Mouse (Mus musculus) hindbrain, embryonic 16.5 days (tissue): ENCODE measurements around the gene Napsa. TPM values are rescaled to one million over a fixed set of nuclear protein-coding genes. Genes with fewer than 3 reads are reported as not detected.

Source experiments
- ATAC-seq: fragments of 200-750 bp; cut with Nextera tagmentation; 2 replicates; pipeline ENCODE4 v1.8.0; 2017; ENCODE audit warnings: moderate TSS enrichment, moderate library complexity
- H3K27ac ChIP-seq: fragments of 300-500 bp; sonication (generic); 2 replicates; pipeline ENCODE4 v1.5.1; 2014; ENCODE audit warnings: low read depth, mild to moderate bottlenecking, control low read depth, low read length, moderate library complexity
- H3K27me3 ChIP-seq: fragments of 300-500 bp; sonication (generic); replicated peaks from 2 replicates; pipeline ENCODE4 v1.6.1; 2014; ENCODE audit warnings: low read length; ENCODE audit not compliant: control insufficient read depth, insufficient read depth
- H3K36me3 ChIP-seq: fragments of 300-500 bp; sonication (generic); 2 replicates; pipeline ENCODE4 v1.6.1; 2014; ENCODE audit warnings: mild to moderate bottlenecking, low read length, moderate library complexity, mixed read lengths; ENCODE audit not compliant: control insufficient read depth, insufficient read depth
- H3K4me1 ChIP-seq: fragments of 300-500 bp; sonication (generic); 2 replicates; pipeline ENCODE4 v1.6.1; 2014; ENCODE audit warnings: low read depth, low read length; ENCODE audit not compliant: control insufficient read depth, insufficient read depth
- H3K4me2 ChIP-seq: fragments of 300-500 bp; sonication (generic); 2 replicates; pipeline ENCODE4 v1.6.1; 2014; ENCODE audit warnings: mild to moderate bottlenecking, low read length, control low read depth, moderate library complexity
- H3K4me3 ChIP-seq: fragments of 300-500 bp; sonication (generic); 2 replicates; pipeline ENCODE4 v1.5.1; 2014; ENCODE audit warnings: mild to moderate bottlenecking, low read length, control low read depth, moderate library complexity
- H3K9ac ChIP-seq: fragments of 300-500 bp; sonication (generic); 2 replicates; pipeline ENCODE4 v1.6.1; 2014; ENCODE audit warnings: low read depth, mild to moderate bottlenecking, control low read depth, low read length, moderate library complexity
- H3K9me3 ChIP-seq: fragments of 300-500 bp; sonication (generic); 2 replicates; pipeline ENCODE4 v1.6.1; 2014; ENCODE audit warnings: mild to moderate bottlenecking, low read length, moderate library complexity; ENCODE audit not compliant: control insufficient read depth
- WGBS: fragments of 180-500 bp; shearing (Covaris S2); extraction: QIAGEN DNeasy Blood & Tissue Kit; methylation state at CpG from one replicate; pipeline ENCODE4 v1.1.7; 2014; 5-methylcytosine and 5-hydroxymethylcytosine counted together
- polyA plus RNA-seq: library from polyadenylated mRNA; unstranded; fragments of >200 nt; fragmentation: Nextera tagmentation; extraction: Ambion mirVana; gene quantifications from 2 replicates; pipeline ENCODE4 v1.2.1, GENCODE M21; 2015

The Napsa gene
- polyA plus RNA-seq, result 1.1 and 1.6 TPM in 2 replicates

- Histone ChIP-seq H3K9ac (no peak within 1 kb of the TSS), H3K36me3 (no peaks in the 10 kb centered on the region), H3K27me3 (no peaks in the 10 kb centered on the region), H3K4me3 (no peak within 1 kb of the TSS), H3K4me2 (no peak within 1 kb of the TSS), H3K27ac (no peak within 1 kb of the TSS), H3K4me1 (no peaks in the 10 kb centered on the region), H3K9me3 (no peaks in the 10 kb centered on the region)
- no peak for ATAC-seq
- 37% methylated on average over 7 of the region's 7 CpGs for WGBS
These were observed at the start of gene Napsa for GRCm38 (mm10) chr7:44572213-44572701. Gene Napsa (plus strand): TSS chr7:44572380.

GRCm38 (mm10) chr7:44523056-44523455 lies 49.1 kb upstream of the Napsa start:
- Histone ChIP-seq H3K9me3 (no peaks in the 10 kb centered on the region), H3K4me2 (no peak overlapping the region), H3K9ac (no peak overlapping the region)

GRCm38 (mm10) chr7:44524502-44524901 lies 47.7 kb upstream of the Napsa start, which contains the start of gene Mybpc2:
Gene Mybpc2 (minus strand): TSS chr7:44524656.
- peak within 1 kb of the TSS; percentile 24; the same call in 1 of the 2 replicates for H3K9ac ChIP-seq
- H3K4me2 ChIP-seq, result peak within 1 kb of the TSS; percentile 30
- peaks cover 21% of the 10 kb centered on the region for H3K27me3 ChIP-seq
- no peaks in the 10 kb centered on the region for H3K9me3 ChIP-seq
- H3K27ac ChIP-seq, result no peak within 1 kb of the TSS
- 35% methylated on average over 12 of the region's 12 CpGs for WGBS
- ATAC-seq, result no peak
- peaks cover 10% of the 10 kb centered on the region; the same call in 1 of the 2 replicates for H3K4me1 ChIP-seq
- no peak within 1 kb of the TSS for H3K4me3 ChIP-seq
- H3K36me3 ChIP-seq, result no peaks in the 10 kb centered on the region

More at GRCm38 (mm10) chr7:44523056-44523455, 49.1 kb upstream of the Napsa start:
- peaks cover 17% of the 10 kb centered on the region for H3K27me3 ChIP-seq
- H3K27ac ChIP-seq, result no peak overlapping the region
- H3K4me3 ChIP-seq, result no peak overlapping the region
- no peaks in the 10 kb centered on the region for H3K36me3 ChIP-seq
- peaks cover 7% of the 10 kb centered on the region; the same call in 1 of the 2 replicates for H3K4me1 ChIP-seq
- no peak for ATAC-seq
- 87% methylated on average over 2 of the region's 2 CpGs for WGBS

- Histone ChIP-seq H3K27me3 (peaks cover 21% of the 10 kb centered on the region), H3K9ac (peak overlapping the region; percentile 24; the same call in 1 of the 2 replicates), H3K9me3 (no peaks in the 10 kb centered on the region), H3K27ac (no peak overlapping the region), H3K36me3 (no peaks in the 10 kb centered on the region), H3K4me2 (peak overlapping the region; percentile 30), H3K4me3 (no peak overlapping the region), H3K4me1 (peaks cover 10% of the 10 kb centered on the region; the same call in 1 of the 2 replicates)
- no peak for ATAC-seq
- WGBS, result 9% methylated on average over 22 of the region's 22 CpGs
These were observed 46.9 kb upstream of the Napsa start for GRCm38 (mm10) chr7:44525126-44525832.

GRCm38 (mm10) chr7:44526414-44527154 lies 45.6 kb upstream of the Napsa start:
- H3K27me3 ChIP-seq, result peaks cover 21% of the 10 kb centered on the region

GRCm38 (mm10) chr7:44527483-44528398 lies 44.4 kb upstream of the Napsa start:
- Histone ChIP-seq H3K9ac (peak overlapping the region; percentile 69), H3K4me2 (peak overlapping the region; percentile 85), H3K4me3 (peak overlapping the region; percentile 44), H3K36me3 (no peaks in the 10 kb centered on the region), H3K27me3 (peaks cover 14% of the 10 kb centered on the region), H3K27ac (peak overlapping the region; percentile 17; the same call in 1 of the 2 replicates), H3K9me3 (no peaks in the 10 kb centered on the region), H3K4me1 (peaks cover 7% of the 10 kb centered on the region; the same call in 1 of the 2 replicates)
- ATAC-seq, result peak; percentile 59; the same call in 1 of the 2 replicates
- WGBS, result 5% methylated on average over 40 of the region's 40 CpGs

More at GRCm38 (mm10) chr7:44526414-44527154, 45.6 kb upstream of the Napsa start:
- H3K4me3 ChIP-seq, result no peak overlapping the region
- ATAC-seq, result no peak
- no peaks in the 10 kb centered on the region for H3K9me3 ChIP-seq
- WGBS, result 91% methylated on average over 14 of the region's 14 CpGs
- H3K4me2 ChIP-seq, result no peak overlapping the region
- H3K9ac ChIP-seq, result no peak overlapping the region
- H3K27ac ChIP-seq, result no peak overlapping the region
- peaks cover 10% of the 10 kb centered on the region; the same call in 1 of the 2 replicates for H3K4me1 ChIP-seq
- no peaks in the 10 kb centered on the region for H3K36me3 ChIP-seq

GRCm38 (mm10) chr7:44529518-44529917 lies 42.7 kb upstream of the Napsa start:
- peaks cover 7% of the 10 kb centered on the region; the same call in 1 of the 2 replicates for H3K4me1 ChIP-seq
- H3K27me3 ChIP-seq, result peaks cover 5% of the 10 kb centered on the region
- H3K27ac ChIP-seq, result no peak overlapping the region
- no peak overlapping the region for H3K9ac ChIP-seq
- no peak for ATAC-seq
- WGBS, result 66% methylated on average over 5 of the region's 5 CpGs
- H3K36me3 ChIP-seq, result no peaks in the 10 kb centered on the region
- H3K4me2 ChIP-seq, result no peak overlapping the region
- no peak overlapping the region for H3K4me3 ChIP-seq
- H3K9me3 ChIP-seq, result no peaks in the 10 kb centered on the region

- H3K4me1 ChIP-seq, result peaks cover 7% of the 10 kb centered on the region; the same call in 1 of the 2 replicates
- H3K9me3 ChIP-seq, result no peaks in the 10 kb centered on the region
- H3K27ac ChIP-seq, result no peak overlapping the region
- 0 out of 2 replicates have a peak, but pooled peaks cover 4% of the 10 kb centered on the region for H3K27me3 ChIP-seq
- H3K4me2 ChIP-seq, result no peak overlapping the region
- ATAC-seq, result no peak
- H3K4me3 ChIP-seq, result no peak overlapping the region
- H3K36me3 ChIP-seq, result no peaks in the 10 kb centered on the region
- 77% methylated on average over 3 of the region's 3 CpGs for WGBS
- H3K9ac ChIP-seq, result no peak overlapping the region
These were observed 41.7 kb upstream of the Napsa start for GRCm38 (mm10) chr7:44530507-44530906.
